Mouse (Mus musculus) MEL (cell line): Measurements from ENCODE around the gene Klhdc8a. TPM values are rescaled to one million over a fixed set of nuclear protein-coding genes. Genes with fewer than 3 reads are reported as not detected.
A peak's percentile ranks its signal among the peaks of the same experiment; 100 is the strongest.

ENCODE experiments used
- DNase-seq: peaks from one replicate; pipeline ENCODE4 v3.0.0; 2011; ENCODE audit warnings: low read depth, low spot score
- H3K27ac ChIP-seq: 2 replicates; pipeline ENCODE4 v1.5.1; 2012; ENCODE audit warnings: low read depth, mild to moderate bottlenecking, control low read depth, low read length, moderate library complexity; ENCODE audit not compliant: control insufficient read depth
- H3K27me3 ChIP-seq, 2 experiments: fragments of 150-350 bp in 1 of 2; sonication (generic) in 1 of 2; 2 replicates each; pipeline ENCODE4 v1.6.1; 2012; ENCODE audit warnings: low read length in 2 of 2, mild to moderate bottlenecking in 2 of 2, improper control_type of control experiment in 1 of 2, moderate library complexity in 1 of 2; ENCODE audit not compliant: insufficient read depth in 2 of 2, control insufficient read depth in 1 of 2
- H3K36me3 ChIP-seq, 2 experiments: 2 replicates each; pipeline ENCODE4 v1.6.1; 2012 to 2014; ENCODE audit warnings: low read length in 2 of 2, improper control_type of control experiment in 1 of 2, inconsistent platforms in 1 of 2, mild to moderate bottlenecking in 1 of 2; ENCODE audit not compliant: insufficient read depth in 2 of 2, control insufficient read depth in 1 of 2
- H3K4me1 ChIP-seq, 2 experiments: fragments of 150-350 bp in 1 of 2; sonication (generic) in 1 of 2; 2 replicates each; pipeline ENCODE4 v1.6.1; 2012; ENCODE audit warnings: low read length in 2 of 2, improper control_type of control experiment in 1 of 2, mild to moderate bottlenecking in 1 of 2; ENCODE audit not compliant: insufficient read depth in 2 of 2, control insufficient read depth in 1 of 2
- H3K4me3 ChIP-seq, 2 experiments: fragments of 150-350 bp in 1 of 2; sonication (generic) in 1 of 2; 2 replicates each; pipeline ENCODE4 v1.5.1; 2012; ENCODE audit warnings: low read depth in 2 of 2, low read length in 2 of 2, mild to moderate bottlenecking in 2 of 2, moderate library complexity in 2 of 2, control low read depth in 1 of 2, improper control_type of control experiment in 1 of 2; ENCODE audit not compliant: control insufficient read depth in 1 of 2, insufficient read depth in 1 of 2
- H3K79me2 ChIP-seq: 2 replicates; pipeline ENCODE4 v1.6.1; 2012; ENCODE audit warnings: mild to moderate bottlenecking, low read length, moderate library complexity; ENCODE audit not compliant: control insufficient read depth, poor library complexity, insufficient read depth
- H3K9ac ChIP-seq: 2 replicates; pipeline ENCODE4 v1.6.1; 2012; ENCODE audit warnings: low read depth, mild to moderate bottlenecking, control low read depth, low read length, moderate library complexity; ENCODE audit not compliant: control insufficient read depth, poor library complexity, severe bottlenecking
- H3K9me3 ChIP-seq: fragments of 150-350 bp; sonication (generic); replicated peaks from 2 replicates; pipeline ENCODE4 v1.6.1; 2012; ENCODE audit warnings: mild to moderate bottlenecking, low read length, improper control_type of control experiment, moderate library complexity; ENCODE audit not compliant: insufficient read depth
- CHD1 ChIP-seq: IDR thresholded peaks from 2 replicates; pipeline ENCODE4 v1.6.1; 2012; ENCODE audit warnings: low read depth, mild to moderate bottlenecking, inconsistent platforms, low read length, improper control_type of control experiment
- ELF1 ChIP-seq: IDR thresholded peaks from 2 replicates; pipeline ENCODE4 v1.6.1; 2014; ENCODE audit warnings: low read depth, mild to moderate bottlenecking, inconsistent platforms, low read length, improper control_type of control experiment, moderate library complexity
- GABPA ChIP-seq: IDR thresholded peaks from 2 replicates; pipeline ENCODE4 v1.6.1; 2012; ENCODE audit warnings: low read depth, mild to moderate bottlenecking, inconsistent platforms, low read length, improper control_type of control experiment, moderate library complexity
- GATA1 ChIP-seq: IDR thresholded peaks from 2 replicates; pipeline ENCODE4 v1.6.1; 2011; ENCODE audit warnings: low read depth, low read length, improper control_type of control experiment
- JUND ChIP-seq: IDR thresholded peaks from 2 replicates; pipeline ENCODE4 v1.6.1; 2011; ENCODE audit warnings: low read depth, mild to moderate bottlenecking, improper control_type of control experiment, low read length
- KAT2A ChIP-seq: conservative IDR thresholded peaks from 2 replicates; pipeline ENCODE4 v1.6.1; 2012; ENCODE audit warnings: low read depth, low read length, improper control_type of control experiment, inconsistent platforms
- MAX ChIP-seq: IDR thresholded peaks from 2 replicates; pipeline ENCODE4 v1.6.1; 2011; ENCODE audit warnings: low read length, improper control_type of control experiment
- MAZ ChIP-seq: IDR thresholded peaks from 2 replicates; pipeline ENCODE4 v1.6.1; 2012; ENCODE audit warnings: low read depth, mild to moderate bottlenecking, inconsistent platforms, low read length, improper control_type of control experiment
- MXI1 ChIP-seq: IDR thresholded peaks from 2 replicates; pipeline ENCODE4 v1.6.1; 2011; ENCODE audit warnings: mild to moderate bottlenecking, low read depth, low read length, improper control_type of control experiment
- MYC ChIP-seq: IDR thresholded peaks from 2 replicates; pipeline ENCODE4 v1.6.1; 2011; ENCODE audit warnings: low read depth, mild to moderate bottlenecking, low read length, improper control_type of control experiment, moderate library complexity
- POLR2A ChIP-seq, 2 experiments: IDR thresholded peaks; 2 replicates each; pipeline ENCODE4 v1.6.1; 2011 to 2012; ENCODE audit warnings: low read length in 2 of 2, mild to moderate bottlenecking in 2 of 2, control low read depth in 1 of 2, improper control_type of control experiment in 1 of 2, low read depth in 1 of 2, moderate library complexity in 1 of 2; ENCODE audit not compliant: control insufficient read depth in 1 of 2, insufficient read depth in 1 of 2, poor library complexity in 1 of 2
- SMC3 ChIP-seq: IDR thresholded peaks from 2 replicates; pipeline ENCODE4 v1.6.1; 2011; ENCODE audit warnings: low read depth, low read length, improper control_type of control experiment
- TBP ChIP-seq: IDR thresholded peaks from 2 replicates; pipeline ENCODE4 v1.8.0; 2011; ENCODE audit warnings: low read depth, low read length, improper control_type of control experiment
- USF1 ChIP-seq: IDR thresholded peaks from 2 replicates; pipeline ENCODE4 v1.6.1; 2014; ENCODE audit warnings: low read depth, mild to moderate bottlenecking, inconsistent platforms, low read length, improper control_type of control experiment, moderate library complexity
- ZC3H11A ChIP-seq: IDR thresholded peaks from 2 replicates; pipeline ENCODE4 v1.6.1; 2012; ENCODE audit warnings: low read depth, mild to moderate bottlenecking, inconsistent platforms, low read length, improper control_type of control experiment
- ZKSCAN1 ChIP-seq: IDR thresholded peaks from 2 replicates; pipeline ENCODE4 v1.6.1; 2012; ENCODE audit warnings: low read depth, mild to moderate bottlenecking, inconsistent platforms, low read length, improper control_type of control experiment, moderate library complexity
- ZNF384 ChIP-seq: IDR thresholded peaks from 2 replicates; pipeline ENCODE4 v1.6.1; 2012; ENCODE audit warnings: low read depth, mild to moderate bottlenecking, inconsistent platforms, low read length, improper control_type of control experiment
- polyA plus RNA-seq, 2 experiments: library from polyadenylated mRNA; stranded (reverse) in 1 of 2; unstranded in 1 of 2; fragments of >175 nt in 1 of 2; fragments of >200 nt in 1 of 2; gene quantifications; 2 replicates each; pipeline versions ENCODE4 v1.2.1 to v1.2.4; 2012; ENCODE audit warnings: low replicate concordance in 2 of 2, low read depth in 1 of 2; ENCODE audit not compliant: insufficient read length in 2 of 2, insufficient read depth in 1 of 2, missing spikeins in 1 of 2
- total RNA-seq: library from RNA; depleted of rRNA; stranded (reverse); fragments of 300-350 nt; gene quantifications from 2 replicates; pipeline ENCODE4 v1.2.3, GENCODE M21; 2012

Klhdc8a gene
- total and polyA plus RNA-seq, 3 experiments, result not detected

DNA sequence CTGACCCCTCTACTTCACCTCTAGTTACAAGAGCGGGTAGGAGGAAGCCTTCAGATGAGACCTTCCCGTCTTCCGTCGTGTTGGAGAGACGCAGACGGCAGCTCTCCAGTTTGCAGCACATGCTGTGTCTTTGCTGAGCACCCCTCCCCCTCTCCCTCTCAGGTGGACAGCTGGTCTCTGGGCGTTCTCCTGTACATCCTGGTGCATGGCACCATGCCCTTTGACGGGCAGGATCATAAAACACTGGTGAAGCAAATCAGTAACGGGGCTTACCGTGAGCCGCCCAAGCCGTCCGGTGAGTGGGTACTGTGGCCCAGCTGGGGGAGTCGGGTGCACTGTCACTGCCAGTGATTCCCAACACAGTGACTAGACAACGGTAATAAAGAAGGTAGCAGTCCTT is 32.0 kb downstream of the Klhdc8a start:
- H3K27me3 ChIP-seq, result no peaks in the 10 kb centered on the region
- no peak overlapping the region for H3K27ac ChIP-seq
- TF ChIP-seq TBP (no peak), GATA1 (no peak), GABPA (no peak), JUND (no peak), MAX (no peak), ZKSCAN1 (no peak), USF1 (no peak), ZC3H11A (no peak), ZNF384 (no peak), KAT2A (no peak), ELF1 (no peak), MYC (no peak), POLR2A (IDR thresholded peaks at IDR 0.05; ENCODE audit: control insufficient read depth in 1 of 2, insufficient read depth in 1 of 2, low read depth in 1 of 2, low read length in 2 of 2, poor library complexity in 1 of 2) (no peak), SMC3 (no peak)
- H3K9ac ChIP-seq, result no peak overlapping the region
- peaks cover 0 to 14% of the 10 kb centered on the region in 2 experiments; a peak in 2 of 4 replicates for H3K36me3 ChIP-seq
- no peak for DNase-seq
- H3K79me2 ChIP-seq, result no peaks in the 10 kb centered on the region
- H3K4me3 ChIP-seq, result no peak overlapping the region
- H3K9me3 ChIP-seq, result no peaks in the 10 kb centered on the region
- H3K4me1 ChIP-seq, result peaks cover 6 to 18% of the 10 kb centered on the region in 2 experiments

GRCm38 (mm10) chr1:132331283-132331682 is 32.9 kb downstream of the Klhdc8a start:
- no peak for DNase-seq
- Histone ChIP-seq H3K4me1 (peaks cover 6 to 21% of the 10 kb centered on the region in 2 experiments), H3K79me2 (no peaks in the 10 kb centered on the region), H3K4me3 (no peak overlapping the region), H3K9ac (no peak overlapping the region), H3K27ac (no peak overlapping the region), H3K9me3 (no peaks in the 10 kb centered on the region), H3K36me3 (peaks cover 0 to 14% of the 10 kb centered on the region in 2 experiments; a peak in 2 of 4 replicates), H3K27me3 (no peaks in the 10 kb centered on the region)
- TF ChIP-seq CHD1 (no peak), USF1 (no peak), ZC3H11A (no peak), MAX (no peak), KAT2A (no peak), GATA1 (no peak), MXI1 (no peak), TBP (no peak)

DNA sequence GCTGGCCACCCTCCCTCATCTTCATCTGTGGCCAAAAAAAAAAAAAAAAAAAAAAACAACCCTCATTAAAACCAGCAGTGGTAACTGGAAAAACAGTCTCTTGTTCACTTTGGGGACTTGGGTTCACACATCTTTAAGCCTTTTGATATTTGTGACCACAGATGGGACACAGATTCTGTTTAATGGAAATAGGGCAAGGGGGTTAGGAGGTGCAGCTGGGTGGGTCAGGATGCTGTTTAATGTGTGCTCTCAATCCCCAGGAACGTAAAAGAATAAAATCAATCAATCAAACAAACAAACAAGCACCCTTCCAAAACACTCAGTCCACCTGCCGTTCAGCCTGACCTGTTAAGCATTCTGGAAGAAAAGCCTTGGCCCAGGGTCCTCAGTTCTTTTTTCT is 34.8 kb downstream of the Klhdc8a start:
- Histone ChIP-seq H3K27ac (no peak overlapping the region), H3K4me3 (no peak overlapping the region), H3K36me3 (peaks cover 0 to 19% of the 10 kb centered on the region in 2 experiments; a peak in 2 of 4 replicates), H3K4me1 (peaks cover 6 to 34% of the 10 kb centered on the region in 2 experiments), H3K9me3 (no peaks in the 10 kb centered on the region), H3K27me3 (no peaks in the 10 kb centered on the region), H3K79me2 (no peaks in the 10 kb centered on the region), H3K9ac (no peak overlapping the region)
- TF ChIP-seq ZNF384 (0 out of 2 replicates have a peak, but pooled peaks have one; percentile 39), ZC3H11A (no peak), MAZ (no peak)
- no peak for DNase-seq
